Mouse (Mus musculus): ENCODE measurements around the gene Sept1. TPM values are rescaled to one million over a fixed set of nuclear protein-coding genes. Genes with fewer than 3 reads are reported as not detected.

Sept1 gene
- polyA plus RNA-seq, 1 experiment = 170 TPM

- TF ChIP-seq GATA1 (IDR thresholded peaks at IDR 0.05; ENCODE audit: low read length) = no peak
These were observed 18.4 kb downstream of the Sept1 start for GRCm38 (mm10) chr7:127214521-127214920.

GRCm38 (mm10) chr7:127213930-127214329 lies 19.0 kb downstream of the Sept1 start:
- no peak for TF ChIP-seq GATA1 (IDR thresholded peaks at IDR 0.05; ENCODE audit: low read length)

GRCm38 (mm10) chr7:127213485-127213884 lies 19.4 kb downstream of the Sept1 start:
- TF ChIP-seq GATA1 (IDR thresholded peaks at IDR 0.05; ENCODE audit: low read length) = no peak

- no peak for TF ChIP-seq GATA1 (IDR thresholded peaks at IDR 0.05; ENCODE audit: low read length)
These were observed 20.3 kb downstream of the Sept1 start for GRCm38 (mm10) chr7:127212432-127213250.

GRCm38 (mm10) chr7:127211014-127211745 lies 21.8 kb downstream of the Sept1 start:
- no peak for TF ChIP-seq GATA1 (IDR thresholded peaks at IDR 0.05; ENCODE audit: low read length)

- TF ChIP-seq GATA1 (IDR thresholded peaks at IDR 0.05; ENCODE audit: low read length) = no peak
These were observed 22.7 kb downstream of the Sept1 start for GRCm38 (mm10) chr7:127210266-127210665.

- no peak for TF ChIP-seq GATA1 (IDR thresholded peaks at IDR 0.05; ENCODE audit: low read length)
These were observed 23.1 kb downstream of the Sept1 start for GRCm38 (mm10) chr7:127209851-127210250.

GRCm38 (mm10) chr7:127208553-127209438 lies 24.1 kb downstream of the Sept1 start, which contains the start of gene Mylpf:
Gene Mylpf (plus strand): TSS chr7:127208890.
- TF ChIP-seq GATA1 (IDR thresholded peaks at IDR 0.05; ENCODE audit: low read length) = no peak

- TF ChIP-seq GATA1 (IDR thresholded peaks at IDR 0.05; ENCODE audit: low read length) = no peak
These were observed 24.7 kb downstream of the Sept1 start, which contains the start of gene Tbc1d10b for GRCm38 (mm10) chr7:127208295-127208552. Gene Tbc1d10b (minus strand): TSS chr7:127208468.

GRCm38 (mm10) chr7:127207374-127208294 lies 25.3 kb downstream of the Sept1 start:
- no peak for TF ChIP-seq GATA1 (IDR thresholded peaks at IDR 0.05; ENCODE audit: low read length)

- TF ChIP-seq GATA1 (IDR thresholded peaks at IDR 0.05; ENCODE audit: low read length) = no peak
These were observed 26.3 kb downstream of the Sept1 start for GRCm38 (mm10) chr7:127206606-127207005.

- TF ChIP-seq GATA1 (IDR thresholded peaks at IDR 0.05; ENCODE audit: low read length) = no peak
These were observed 36.4 kb downstream of the Sept1 start for GRCm38 (mm10) chr7:127196484-127196883.

- no peak for TF ChIP-seq GATA1 (IDR thresholded peaks at IDR 0.05; ENCODE audit: low read length)
These were observed 37.2 kb downstream of the Sept1 start, which contains the start of gene Cd2bp2 for GRCm38 (mm10) chr7:127195544-127196295. Gene Cd2bp2 (minus strand): TSS chr7:127196050.

- TF ChIP-seq GATA1 (IDR thresholded peaks at IDR 0.05; ENCODE audit: low read length) = no peak
These were observed 38.3 kb downstream of the Sept1 start for GRCm38 (mm10) chr7:127194633-127195029.

Measured in G1E-ER4 (cell line).